Mouse (Mus musculus) ovary, postnatal 36 days (tissue): ENCODE results near the gene Cdkn1c.

Experiments used
- DNase-seq: peaks from one replicate; pipeline ENCODE4 v3.0.0; 2022; ENCODE audit warnings: low spot score, mixed read lengths

The Cdkn1c gene

DNA sequence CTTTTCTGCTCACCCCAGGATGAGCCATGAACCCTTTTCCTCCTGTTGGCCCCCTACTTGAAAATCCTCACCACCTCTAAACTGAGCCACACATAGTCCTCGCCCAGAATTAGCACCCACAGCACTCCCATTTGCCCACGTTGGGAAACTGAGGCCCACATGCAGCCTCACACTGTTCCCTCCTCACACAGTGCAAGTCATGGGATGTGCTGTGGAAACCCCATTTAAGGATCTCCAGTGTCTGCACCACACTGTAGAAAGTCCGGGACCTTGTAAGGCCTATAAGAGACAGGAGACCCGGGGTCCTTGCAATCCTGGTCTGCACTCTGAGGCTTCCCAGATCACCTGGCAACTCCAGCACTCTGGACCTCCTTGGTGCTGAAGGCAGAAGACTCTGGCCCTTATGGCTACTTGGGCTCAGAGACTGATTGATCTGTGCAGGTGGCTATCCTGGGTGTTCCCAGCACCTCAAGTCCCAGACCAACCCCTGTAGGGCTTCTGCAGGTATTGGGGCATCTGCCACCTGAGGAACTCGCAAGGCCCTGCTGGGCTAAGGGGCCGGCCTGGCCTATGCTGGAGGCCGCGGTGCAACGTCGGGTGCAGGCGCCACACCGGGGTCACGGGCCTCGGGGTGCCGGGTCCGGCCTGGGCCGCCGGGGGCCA lies 23.5 kb downstream of the Cdkn1c start:
- no peak for DNase-seq

DNA sequence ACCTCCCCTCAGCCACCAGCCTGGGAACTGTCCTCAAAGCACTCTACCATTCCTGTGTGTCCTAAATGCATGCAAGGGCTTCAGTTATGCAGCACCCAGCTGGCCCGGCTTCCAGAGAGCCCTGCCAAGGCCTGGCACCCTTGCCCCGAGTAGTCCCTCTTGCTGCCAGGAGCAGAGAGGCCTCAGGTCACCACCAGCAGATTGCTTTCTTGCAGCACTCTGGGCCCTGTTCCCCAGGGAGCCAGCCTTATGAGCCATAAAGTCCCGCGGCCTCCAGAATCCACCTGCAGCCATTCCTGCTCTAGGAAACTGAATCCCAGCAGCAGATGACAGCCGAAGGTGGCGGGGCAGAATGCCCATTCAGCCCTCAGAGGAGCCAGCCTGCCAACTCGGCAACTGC lies 27.5 kb downstream of the Cdkn1c start:
- DNase-seq = peak; percentile 30

DNA sequence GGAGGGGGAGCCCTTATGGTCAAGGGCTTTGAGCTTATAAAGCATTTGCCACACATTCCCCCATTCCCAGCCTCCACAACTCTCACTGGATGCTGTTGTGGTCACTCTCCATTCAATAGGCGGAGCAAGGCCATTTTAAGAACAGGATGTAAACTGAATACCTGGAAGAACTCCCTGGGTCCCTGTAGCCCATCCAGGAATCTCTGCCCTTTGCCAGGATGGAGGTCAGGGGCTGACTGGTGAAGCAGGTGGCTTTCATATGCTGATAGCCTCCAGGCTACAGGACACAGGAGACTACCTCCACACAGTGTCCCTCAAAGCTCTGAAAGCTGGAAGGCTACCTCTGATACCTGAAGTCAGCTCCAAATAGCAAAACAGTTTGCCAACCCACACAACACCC lies 28.2 kb downstream of the Cdkn1c start:
- no peak for DNase-seq

DNA sequence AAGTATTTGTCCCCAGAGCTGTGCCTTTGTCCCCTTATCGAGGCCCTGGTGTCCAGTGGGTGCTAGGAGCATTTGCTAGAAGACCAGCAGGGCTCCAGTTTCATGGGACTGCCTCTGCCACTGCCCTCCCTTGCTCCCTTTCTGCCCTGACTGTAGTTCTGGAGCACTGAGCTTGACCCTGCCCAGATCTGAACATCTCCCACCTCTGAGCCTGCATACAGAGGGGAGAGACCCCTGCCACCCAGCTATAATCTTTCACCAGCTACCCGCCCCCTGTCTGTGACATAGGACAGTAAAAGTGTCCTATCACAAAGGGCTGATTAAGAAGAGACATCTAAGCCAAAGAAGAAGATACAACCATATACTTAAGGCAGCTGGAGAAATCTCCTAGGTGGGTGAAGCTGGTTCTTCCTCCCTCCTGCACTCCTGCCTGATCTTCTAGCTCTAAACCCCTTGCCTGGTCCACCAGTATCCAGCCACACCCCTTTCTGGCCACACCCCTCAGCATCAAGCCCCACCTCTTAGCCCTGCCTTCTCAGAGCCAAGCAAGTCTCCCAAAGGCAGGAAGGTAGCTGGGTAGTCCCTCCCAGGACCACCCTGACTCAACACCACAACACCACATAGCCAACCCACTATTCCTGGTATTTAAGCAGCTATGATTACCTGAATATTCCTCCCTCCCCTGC lies 31.9 kb downstream of the Cdkn1c start:
- DNase-seq = no peak

DNA sequence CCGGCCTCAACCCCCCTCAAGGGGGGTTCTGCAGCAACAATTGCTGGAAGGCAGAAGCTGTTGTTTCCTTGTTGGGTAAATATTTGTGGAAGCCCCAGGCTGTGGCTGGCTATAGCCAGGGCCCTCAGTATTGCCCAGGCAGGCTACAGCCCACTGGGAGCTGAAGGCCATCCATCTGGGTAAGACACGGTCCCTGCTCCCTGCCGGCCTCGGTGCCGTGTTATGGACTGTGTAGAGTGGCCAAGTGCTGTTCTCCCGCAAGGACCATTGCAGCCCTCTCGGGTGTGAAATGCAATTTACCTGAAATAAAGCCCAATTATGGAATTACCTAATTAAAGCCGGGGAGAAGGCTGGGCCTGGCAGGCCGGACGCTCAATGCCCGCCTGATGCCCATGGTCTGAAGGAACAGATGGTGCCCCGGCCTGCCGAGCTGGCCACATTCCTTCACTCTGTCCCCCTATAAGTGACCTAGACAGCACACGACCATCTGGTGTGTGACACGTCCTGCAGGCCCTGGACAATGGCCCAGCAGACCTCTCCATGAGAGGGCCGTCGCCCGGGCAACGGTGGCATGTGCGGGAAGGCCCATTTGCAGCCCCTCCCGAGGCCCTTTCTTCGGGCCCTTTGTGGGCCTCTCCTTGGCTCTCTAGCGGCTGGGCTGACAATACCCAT lies 32.6 kb downstream of the Cdkn1c start:
- DNase-seq = no peak

DNA sequence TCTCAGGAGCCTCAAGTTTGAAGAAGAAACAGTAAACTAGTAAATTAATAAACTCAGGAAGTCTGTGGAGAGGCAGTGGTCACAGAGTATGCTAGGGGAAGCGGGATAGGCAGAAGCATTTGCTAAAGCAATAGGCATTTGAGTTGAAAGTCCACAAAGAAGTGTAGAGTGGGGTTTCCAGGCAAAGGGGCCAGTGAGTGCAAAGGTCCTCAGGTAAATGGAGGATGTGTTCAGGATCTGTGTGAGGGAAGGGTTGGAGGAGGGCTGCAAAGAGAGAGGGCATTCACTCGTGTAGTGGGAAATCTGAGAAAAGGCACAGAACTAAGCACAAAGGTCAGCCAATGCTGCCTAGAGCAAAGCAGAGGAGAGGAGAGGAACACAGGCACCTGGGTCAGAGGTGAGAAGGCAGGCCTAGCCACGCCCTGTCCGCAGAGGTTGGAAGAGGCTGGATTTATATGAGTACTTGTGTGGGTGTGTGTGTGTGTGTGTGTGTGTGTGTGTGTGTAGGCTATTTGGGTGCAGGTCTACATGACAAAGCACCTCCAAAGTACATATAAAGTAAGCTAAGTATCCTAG lies 41.2 kb downstream of the Cdkn1c start:
- no peak for DNase-seq

DNA sequence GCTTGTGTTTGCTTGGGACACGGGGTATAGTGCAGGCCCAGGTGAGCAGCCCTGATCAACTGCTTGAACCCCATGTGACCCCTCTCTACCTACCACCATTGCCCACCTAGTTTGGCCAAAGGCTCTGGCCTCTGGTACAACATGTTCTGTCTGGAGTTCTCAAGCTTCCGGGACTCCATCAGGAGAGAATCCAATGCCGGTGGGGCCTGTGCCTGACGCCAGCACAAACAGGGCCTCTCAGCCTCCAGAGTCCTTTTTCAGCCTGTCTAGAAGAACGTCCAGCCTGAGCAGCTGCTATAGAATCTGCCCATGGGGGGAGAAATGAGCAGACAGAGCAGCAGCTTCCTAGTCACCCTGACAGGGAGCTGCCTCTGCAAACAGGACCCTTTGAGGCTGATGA lies 43.0 kb downstream of the Cdkn1c start:
- no peak for DNase-seq

DNA sequence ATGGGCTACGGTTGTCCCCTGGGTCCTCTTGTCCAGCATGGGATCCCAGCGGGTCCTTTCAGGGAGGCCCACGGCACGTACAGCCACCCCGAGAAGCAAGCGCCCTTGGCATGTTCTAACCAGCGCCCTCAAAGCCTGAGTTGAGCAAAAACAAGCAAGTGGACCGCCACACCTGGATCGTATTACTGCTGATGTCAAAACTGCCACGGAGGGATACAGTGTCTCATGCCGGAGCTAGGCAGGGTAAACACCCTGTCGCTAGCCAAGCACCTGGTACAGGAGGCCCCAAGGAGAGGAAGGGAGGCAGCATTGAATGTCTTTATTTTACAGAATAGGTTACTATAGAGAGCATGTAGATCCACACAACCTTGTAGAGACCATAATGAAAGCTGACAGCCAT lies 44.4 kb downstream of the Cdkn1c start:
- DNase-seq = no peak

DNA sequence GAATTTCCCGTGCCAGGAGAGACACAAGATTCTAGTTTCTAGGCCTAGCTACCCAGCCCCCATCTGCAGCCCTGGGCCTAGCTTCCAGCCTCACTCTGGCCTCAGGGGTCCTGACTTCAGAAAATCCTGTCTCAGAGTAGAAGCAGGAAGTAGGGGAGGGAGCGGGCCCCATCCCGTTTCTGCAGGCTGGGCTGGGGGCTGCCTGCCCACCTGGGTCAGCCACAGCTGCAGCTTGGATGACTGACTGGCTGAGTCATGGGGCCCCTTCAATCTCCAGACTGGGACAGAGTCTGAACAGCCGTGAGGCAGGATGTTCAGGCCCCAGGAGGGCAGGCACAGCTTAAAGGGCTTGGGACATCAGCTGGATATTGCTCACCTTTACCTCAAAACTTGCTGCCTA lies 45.8 kb downstream of the Cdkn1c start:
- no peak for DNase-seq

DNA sequence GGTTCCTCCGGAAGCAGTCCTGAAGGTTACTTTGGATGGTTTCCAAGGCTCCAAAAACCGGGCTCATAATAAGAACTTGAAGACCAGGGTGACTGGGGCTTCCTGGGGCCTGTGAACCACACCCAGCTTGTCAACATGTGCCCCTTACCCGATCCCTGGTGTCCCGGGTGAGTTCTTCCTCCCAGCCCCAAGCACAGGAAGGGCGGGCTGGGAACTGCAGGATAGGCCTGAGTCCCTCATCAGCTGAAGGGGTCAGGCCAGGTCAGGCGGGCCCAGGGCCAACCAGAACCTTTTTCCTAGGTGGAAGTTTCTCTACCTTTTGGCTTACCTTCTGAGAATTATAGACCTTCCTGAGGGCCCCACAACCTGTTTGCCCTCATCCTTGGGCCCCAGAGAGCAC lies 48.2 kb downstream of the Cdkn1c start:
- no peak for DNase-seq

DNA sequence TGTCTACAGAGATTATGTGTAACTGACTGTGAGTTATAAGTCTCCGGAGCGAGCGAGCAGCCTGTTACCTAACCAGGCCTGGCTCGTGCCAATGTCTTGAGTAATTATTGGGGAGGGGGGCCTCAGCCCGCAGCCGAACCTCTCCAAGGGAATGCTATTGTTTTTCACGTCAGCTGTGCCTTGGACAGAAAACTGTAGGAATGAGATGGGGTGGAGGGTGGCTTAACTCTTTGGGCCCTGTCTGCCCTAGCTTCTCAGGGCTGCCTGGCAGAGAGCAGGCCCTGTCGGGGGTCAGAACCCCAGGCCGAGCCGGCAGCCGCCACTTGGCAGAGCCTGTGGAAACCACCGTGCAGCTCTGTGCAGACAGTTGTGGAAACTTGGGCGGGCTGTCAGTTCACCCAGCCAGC lies 52.2 kb downstream of the Cdkn1c start:
- DNase-seq = peak; percentile 38
